Mouse (Mus musculus) lung, postnatal 0 days (tissue): ENCODE measurements around the gene Lgr6. TPM values are rescaled to one million over a fixed set of nuclear protein-coding genes. Genes with fewer than 3 reads are reported as not detected.
A peak's percentile ranks its signal among the peaks of the same experiment; 100 is the strongest.

Source experiments
- ATAC-seq: fragments of 200-750 bp; cut with Nextera tagmentation; 2 replicates; pipeline ENCODE4 v1.8.0; 2017; ENCODE audit warnings: moderate library complexity
- DNase-seq: peaks from one replicate; pipeline ENCODE4 v3.0.0-alpha.2; 2016; ENCODE audit warnings: low spot score
- H3K27ac ChIP-seq: fragments of 300-500 bp; sonication (generic); 2 replicates; pipeline ENCODE4 v1.5.1; 2014; ENCODE audit warnings: antibody characterized with exemption, mild to moderate bottlenecking, low read length, mixed read lengths
- H3K27me3 ChIP-seq: fragments of 300-500 bp; sonication (generic); replicated peaks from 2 replicates; pipeline ENCODE4 v1.6.1; 2014; ENCODE audit warnings: low read length, mixed read lengths; ENCODE audit not compliant: insufficient read depth
- H3K36me3 ChIP-seq: fragments of 300-500 bp; sonication (generic); 2 replicates; pipeline ENCODE4 v1.6.1; 2014; ENCODE audit warnings: low read length, mixed read lengths; ENCODE audit not compliant: insufficient read depth
- H3K4me1 ChIP-seq: fragments of 300-500 bp; sonication (generic); 2 replicates; pipeline ENCODE4 v1.6.1; 2014; ENCODE audit warnings: antibody characterized with exemption, low read depth, low read length, mixed read lengths; ENCODE audit not compliant: insufficient read depth
- H3K4me2 ChIP-seq: fragments of 300-500 bp; sonication (generic); replicated peaks from 2 replicates; pipeline ENCODE4 v1.6.1; 2014; ENCODE audit warnings: low read depth, mild to moderate bottlenecking, low read length, moderate library complexity, mixed read lengths
- H3K4me3 ChIP-seq: fragments of 300-500 bp; sonication (generic); 2 replicates; pipeline ENCODE4 v1.5.1; 2014; ENCODE audit warnings: low read depth, low read length
- H3K9ac ChIP-seq: fragments of 300-500 bp; sonication (generic); replicated peaks from 2 replicates; pipeline ENCODE4 v1.6.1; 2014; ENCODE audit warnings: low read depth, mild to moderate bottlenecking
- H3K9me3 ChIP-seq: fragments of 300-500 bp; sonication (generic); 2 replicates; pipeline ENCODE4 v1.6.1; 2016; ENCODE audit warnings: low read length, mixed read lengths
- CTCF ChIP-seq: IDR thresholded peaks from 2 replicates; pipeline ENCODE4 v1.5.1; 2016; ENCODE audit warnings: antibody characterized with exemption, mild to moderate bottlenecking
- EP300 ChIP-seq: IDR thresholded peaks from 2 replicates; pipeline ENCODE4 v1.6.1; 2016; ENCODE audit warnings: antibody characterized with exemption, mild to moderate bottlenecking, control low read depth
- WGBS: fragments of 180-500 bp; shearing (Covaris S2); extraction: QIAGEN DNeasy Blood & Tissue Kit; methylation state at CpG from one replicate; pipeline ENCODE4 v1.1.7; 2014; 5-methylcytosine and 5-hydroxymethylcytosine counted together
- polyA plus RNA-seq: library from polyadenylated mRNA; unstranded; fragments of >200 nt; fragmentation: Nextera tagmentation; extraction: Ambion mirVana; gene quantifications from 2 replicates; pipeline ENCODE4 v1.2.1, GENCODE M21; 2015

Lgr6 gene
- polyA plus RNA-seq, 1 experiment from 2014 or later = 2.9 TPM

DNA sequence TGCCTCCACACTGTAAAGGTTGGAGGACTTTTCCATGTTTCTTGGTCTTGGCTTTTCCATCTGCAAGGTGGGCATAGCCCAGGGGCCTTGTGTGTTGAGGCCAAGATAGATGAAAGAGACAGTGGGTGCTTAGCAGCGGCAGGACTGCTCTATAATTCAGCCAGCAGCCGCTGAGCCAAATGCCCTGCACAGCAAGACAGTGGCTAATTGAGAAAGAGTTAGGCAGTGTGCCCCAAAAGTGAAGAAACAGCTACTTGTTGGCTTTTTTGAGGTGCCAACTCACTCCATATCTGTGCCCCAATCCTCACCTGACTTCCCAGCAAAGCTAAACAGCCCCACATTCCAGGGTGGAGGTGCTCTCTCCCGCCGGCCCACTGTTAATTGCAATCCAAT, 85.3 kb downstream of the Lgr6 start:
- H3K4me3 ChIP-seq = no peak overlapping the region
- 67% methylated on average over 4 of the region's 4 CpGs for WGBS
- H3K27me3 ChIP-seq = no peaks in the 10 kb centered on the region
- no peak overlapping the region for H3K9ac ChIP-seq
- H3K27ac ChIP-seq = no peak overlapping the region
- ATAC-seq (no peak), DNase-seq (no peak)
- no peaks in the 10 kb centered on the region for H3K36me3 ChIP-seq
- H3K9me3 ChIP-seq = no peaks in the 10 kb centered on the region
- peaks cover 8% of the 10 kb centered on the region; the same call in 1 of the 2 replicates for H3K4me1 ChIP-seq
- no peak for TF ChIP-seq EP300
- TF ChIP-seq CTCF = no peak
- H3K4me2 ChIP-seq = no peak overlapping the region

DNA sequence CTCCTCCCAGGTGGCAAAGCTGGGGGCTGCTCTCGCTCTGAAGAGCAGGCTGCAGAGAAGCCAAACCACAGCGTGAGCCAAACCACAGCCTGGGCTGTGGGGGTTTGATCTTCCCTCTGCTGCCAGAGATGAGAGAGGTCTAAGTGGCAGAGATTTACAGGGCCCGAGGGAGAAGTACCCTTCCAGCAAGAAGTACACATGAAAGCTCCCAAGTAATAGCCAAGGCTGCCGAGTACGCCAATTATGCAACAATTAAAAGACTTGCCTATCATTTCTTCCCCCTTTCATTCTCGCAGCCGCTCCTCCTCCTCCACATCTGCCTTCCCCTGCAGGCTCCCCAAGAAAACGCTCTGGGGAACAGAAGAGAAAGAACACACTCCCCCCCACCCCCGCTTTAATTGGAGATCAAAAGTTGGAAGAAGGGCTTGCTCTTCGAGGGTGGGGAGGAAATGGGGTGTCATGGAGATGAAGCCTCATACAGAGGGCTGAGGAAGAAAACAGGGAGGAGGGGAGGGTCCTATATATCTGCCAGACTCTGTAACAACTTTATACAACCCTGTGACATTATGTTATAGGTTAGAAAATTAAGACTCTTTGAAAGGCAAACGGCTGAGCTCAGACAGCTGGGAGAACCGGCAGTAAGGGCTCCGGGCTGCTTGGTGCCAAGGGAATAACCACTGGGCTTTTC, 85.8 kb downstream of the Lgr6 start:
- Histone ChIP-seq H3K9ac (no peak overlapping the region), H3K27me3 (no peaks in the 10 kb centered on the region), H3K4me1 (peaks cover 8% of the 10 kb centered on the region; the same call in 1 of the 2 replicates), H3K27ac (no peak overlapping the region), H3K4me2 (no peak overlapping the region), H3K36me3 (no peaks in the 10 kb centered on the region), H3K9me3 (no peaks in the 10 kb centered on the region), H3K4me3 (no peak overlapping the region)
- WGBS = 21% methylated on average over 13 of the region's 13 CpGs
- TF ChIP-seq CTCF (no peak), EP300 (no peak)
- no peak for ATAC-seq
- DNase-seq = peak; percentile 35

DNA sequence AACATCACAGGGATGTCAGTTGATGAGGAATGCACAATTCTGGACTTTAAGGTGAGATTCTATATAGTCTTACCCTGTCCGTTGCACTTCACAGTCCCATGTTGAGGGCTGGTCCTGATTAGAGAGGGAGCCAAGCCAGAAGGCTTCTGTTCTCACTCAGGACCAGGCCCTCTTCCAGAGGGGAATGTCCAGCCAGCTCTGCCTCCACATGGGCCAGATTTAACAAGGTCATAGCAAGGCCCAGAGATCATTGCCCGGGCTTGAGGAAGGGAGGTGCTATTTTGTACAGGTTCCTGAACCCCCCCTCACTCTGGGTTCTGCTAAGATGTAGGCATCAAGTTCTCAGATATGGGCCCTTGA, 87.4 kb downstream of the Lgr6 start:
- Histone ChIP-seq H3K27me3 (no peaks in the 10 kb centered on the region), H3K4me3 (no peak overlapping the region), H3K4me1 (peaks cover 8% of the 10 kb centered on the region; the same call in 1 of the 2 replicates), H3K9ac (no peak overlapping the region), H3K4me2 (no peak overlapping the region), H3K9me3 (no peaks in the 10 kb centered on the region), H3K36me3 (no peaks in the 10 kb centered on the region), H3K27ac (no peak overlapping the region)
- no peak for ATAC-seq
- no peak for DNase-seq
- 73% methylated on average over 2 of the region's 2 CpGs for WGBS
- TF ChIP-seq CTCF (no peak), EP300 (no peak)

DNA sequence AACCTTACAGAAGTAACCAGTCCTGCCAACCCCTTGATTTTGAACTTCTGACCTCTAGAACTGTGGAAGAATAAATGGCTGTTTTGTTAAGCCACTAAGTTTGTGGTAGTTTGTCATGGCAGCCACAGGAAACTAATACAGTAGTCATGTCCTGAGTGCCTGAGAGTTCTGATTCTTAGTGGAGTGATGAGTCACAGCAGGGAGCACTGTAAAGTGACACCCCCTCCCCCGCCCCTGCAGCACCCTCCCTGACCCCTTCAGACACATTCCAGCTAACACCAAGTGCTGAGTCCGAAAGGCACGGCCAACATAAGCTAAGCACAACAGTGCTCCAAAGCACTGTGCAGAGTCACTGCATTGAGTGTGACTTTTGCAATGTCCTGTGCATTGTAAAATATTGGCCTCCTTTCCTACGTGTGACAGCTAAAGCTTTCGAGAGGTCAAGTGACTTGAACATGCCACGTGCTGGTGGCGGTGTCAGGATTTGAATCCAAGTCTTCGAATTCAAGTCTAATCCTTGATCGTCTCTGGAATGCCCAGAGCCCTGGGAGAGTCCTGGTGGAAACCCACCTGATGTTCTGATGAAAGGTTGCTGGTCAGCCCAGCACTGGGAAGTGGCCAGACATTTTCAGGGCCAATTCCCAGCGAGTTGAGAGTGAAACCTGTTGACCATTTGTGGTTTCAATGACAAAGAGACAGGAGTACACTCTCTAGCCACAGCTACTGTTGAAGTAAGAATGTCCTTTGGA, 88.0 kb downstream of the Lgr6 start:
- Histone ChIP-seq H3K36me3 (no peaks in the 10 kb centered on the region), H3K4me3 (no peak overlapping the region), H3K9me3 (no peaks in the 10 kb centered on the region), H3K4me1 (peaks cover 8% of the 10 kb centered on the region; the same call in 1 of the 2 replicates), H3K4me2 (no peak overlapping the region), H3K9ac (no peak overlapping the region), H3K27me3 (no peaks in the 10 kb centered on the region), H3K27ac (no peak overlapping the region)
- ATAC-seq (peak; percentile 57), DNase-seq (peak; percentile 28)
- TF ChIP-seq EP300 = no peak
- TF ChIP-seq CTCF = no peak
- 61% methylated on average over 10 of the region's 10 CpGs for WGBS

DNA sequence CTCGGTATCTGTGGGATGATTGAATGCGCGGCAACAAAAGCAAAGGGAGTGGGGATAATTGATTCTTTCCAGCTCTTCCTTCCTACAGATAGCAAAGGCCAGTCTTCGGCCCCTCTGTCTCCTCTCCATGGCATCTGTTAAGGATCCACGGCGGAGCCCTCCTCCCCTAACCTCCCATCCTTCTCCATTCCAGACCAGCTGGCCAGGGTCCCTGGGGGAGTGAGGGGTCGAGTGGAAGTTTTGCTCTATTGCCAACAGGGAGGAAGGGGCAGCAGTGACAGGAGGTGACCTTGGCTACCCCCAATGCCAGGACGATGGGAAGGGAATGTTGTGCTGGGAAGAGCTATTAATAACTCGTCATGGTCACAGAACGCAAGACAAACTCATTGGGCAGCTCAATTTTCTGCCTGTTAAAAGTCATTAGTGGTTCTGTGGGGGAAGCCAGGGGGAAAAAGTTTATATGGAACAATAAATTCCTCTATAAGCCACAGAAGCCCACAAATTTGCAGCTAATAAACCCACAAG, 90.1 kb downstream of the Lgr6 start:
- Histone ChIP-seq H3K27ac (no peak overlapping the region), H3K4me3 (no peak overlapping the region), H3K4me1 (no peaks in the 10 kb centered on the region), H3K9me3 (no peaks in the 10 kb centered on the region), H3K36me3 (no peaks in the 10 kb centered on the region), H3K4me2 (no peak overlapping the region), H3K9ac (no peak overlapping the region), H3K27me3 (no peaks in the 10 kb centered on the region)
- ATAC-seq (no peak), DNase-seq (no peak)
- TF ChIP-seq CTCF = no peak
- TF ChIP-seq EP300 = no peak
- 62% methylated on average over 10 of the region's 10 CpGs for WGBS

DNA sequence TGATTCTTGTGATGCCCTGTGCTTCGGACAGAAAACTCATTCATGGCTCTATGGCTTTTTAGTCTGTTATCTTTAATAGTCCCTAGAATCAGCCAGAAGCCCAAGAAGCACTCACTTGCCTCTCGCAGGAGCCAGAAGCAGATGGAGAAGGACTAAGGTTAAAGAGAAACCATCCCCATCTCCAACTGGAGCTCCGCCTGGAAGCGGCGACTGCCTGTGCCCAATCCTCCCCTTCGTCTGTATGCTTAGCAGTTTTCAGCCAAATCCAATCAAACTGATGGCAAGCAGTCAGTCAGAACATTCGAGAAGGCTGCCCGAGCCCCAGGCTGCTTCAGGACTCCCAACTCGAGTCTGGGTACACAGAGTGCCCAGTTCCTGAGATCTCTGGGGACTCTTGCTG, 92.6 kb downstream of the Lgr6 start:
- no peak overlapping the region for H3K27ac ChIP-seq

More for the DNA sequence above, 92.6 kb downstream of the Lgr6 start:
- Histone ChIP-seq H3K4me2 (no peak overlapping the region), H3K9me3 (no peaks in the 10 kb centered on the region), H3K36me3 (no peaks in the 10 kb centered on the region), H3K4me3 (no peak overlapping the region), H3K9ac (no peak overlapping the region), H3K4me1 (no peaks in the 10 kb centered on the region), H3K27me3 (no peaks in the 10 kb centered on the region)
- WGBS = 82% methylated on average over 9 of the region's 9 CpGs
- DNase-seq (no peak), ATAC-seq (no peak)
- TF ChIP-seq EP300 (no peak), CTCF (no peak)
